Mouse (Mus musculus) heart, embryonic 11.5 days (tissue): ENCODE measurements around the gene Nav3. TPM values are rescaled to one million over a fixed set of nuclear protein-coding genes. Genes with fewer than 3 reads are reported as not detected.
"Not testable (repeated sequence)": the region's sequence is repeated elsewhere in the genome, so short reads cannot be mapped to it uniquely, and the experiment has no call there.

Source experiments
- ATAC-seq: fragments of 200-750 bp; cut with Nextera tagmentation; replicated peaks from 2 replicates; pipeline ENCODE4 v1.8.0; 2017; ENCODE audit warnings: moderate library complexity; ENCODE audit not compliant: insufficient number of reproducible peaks, low FRiP score, low TSS enrichment
- H3K27ac ChIP-seq: fragments of 300-500 bp; sonication (generic); 2 replicates; pipeline ENCODE4 v1.5.1; 2014; ENCODE audit warnings: mild to moderate bottlenecking, low read depth, low read length
- H3K27me3 ChIP-seq: fragments of 300-500 bp; sonication (generic); 2 replicates; pipeline ENCODE4 v1.6.1; 2014; ENCODE audit warnings: mild to moderate bottlenecking, low read length, mixed read lengths; ENCODE audit not compliant: control insufficient read depth, insufficient read depth
- H3K36me3 ChIP-seq: fragments of 300-500 bp; sonication (generic); 2 replicates; pipeline ENCODE4 v1.6.1; 2014; ENCODE audit warnings: mild to moderate bottlenecking, low read length, moderate library complexity, mixed read lengths; ENCODE audit not compliant: control insufficient read depth, insufficient read depth
- H3K4me1 ChIP-seq: fragments of 300-500 bp; sonication (generic); 2 replicates; pipeline ENCODE4 v1.6.1; 2014; ENCODE audit warnings: low read length; ENCODE audit not compliant: control insufficient read depth, insufficient read depth
- H3K4me2 ChIP-seq: fragments of 300-500 bp; sonication (generic); 2 replicates; pipeline ENCODE4 v1.6.1; 2014; ENCODE audit warnings: mild to moderate bottlenecking, moderate library complexity
- H3K4me3 ChIP-seq: fragments of 300-500 bp; sonication (generic); 2 replicates; pipeline ENCODE4 v1.5.1; 2014; ENCODE audit warnings: low read depth, low read length
- H3K9ac ChIP-seq: fragments of 300-500 bp; sonication (generic); 2 replicates; pipeline ENCODE4 v1.6.1; 2014; ENCODE audit warnings: mild to moderate bottlenecking, low read depth, low read length, moderate library complexity
- H3K9me3 ChIP-seq: fragments of 300-500 bp; sonication (generic); replicated peaks from 2 replicates; pipeline ENCODE4 v1.6.1; 2016; ENCODE audit warnings: low read length; ENCODE audit not compliant: control insufficient read depth
- WGBS: fragments of 180-500 bp; shearing (Covaris S2); extraction: QIAGEN DNeasy Blood & Tissue Kit; methylation state at CpG from one replicate; pipeline ENCODE4 v1.1.7; 2014; ENCODE audit not compliant: insufficient replicate concordance; 5-methylcytosine and 5-hydroxymethylcytosine counted together
- polyA plus RNA-seq: library from polyadenylated mRNA; unstranded; fragments of >200 nt; fragmentation: Nextera tagmentation; extraction: Ambion mirVana; gene quantifications from 2 replicates; pipeline ENCODE4 v1.2.1, GENCODE M21; 2014

The Nav3 gene
- polyA plus RNA-seq, 1 experiment from 2014 or later = 1.9 TPM

DNA sequence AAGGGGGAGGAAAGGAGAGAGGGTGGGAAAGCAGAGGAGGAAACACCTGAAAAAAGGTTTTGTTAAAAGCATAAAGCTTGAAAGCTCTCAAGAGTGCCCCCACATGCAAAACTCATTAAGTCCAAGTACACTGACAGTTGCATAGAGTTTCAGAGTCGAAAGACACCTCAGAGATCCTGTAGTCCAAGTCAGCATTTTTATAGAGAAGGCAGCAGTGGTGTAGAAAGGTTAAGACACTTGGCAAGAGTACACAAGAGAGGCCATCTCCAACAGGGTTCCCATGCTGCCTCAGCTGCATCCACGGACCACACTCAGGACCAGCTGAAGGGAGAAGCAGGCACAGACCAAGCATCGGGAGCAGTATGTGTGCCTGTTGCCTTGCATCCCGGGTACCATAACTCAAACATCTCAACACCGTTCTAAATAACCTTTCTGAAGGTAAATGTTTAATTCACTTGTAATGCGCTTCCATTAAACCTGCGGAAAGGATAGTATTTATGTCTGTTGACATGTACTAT lies 421.4 kb downstream of the Nav3 start:
- Histone ChIP-seq H3K4me3 (no peak overlapping the region), H3K9ac (no peak overlapping the region), H3K9me3 (no peaks in the 10 kb centered on the region), H3K36me3 (no peaks in the 10 kb centered on the region), H3K4me2 (no peak overlapping the region), H3K27me3 (no peaks in the 10 kb centered on the region), H3K27ac (no peak overlapping the region), H3K4me1 (no peaks in the 10 kb centered on the region)
- 84% methylated on average over 7 of the region's 7 CpGs for WGBS
- ATAC-seq = no peak

DNA sequence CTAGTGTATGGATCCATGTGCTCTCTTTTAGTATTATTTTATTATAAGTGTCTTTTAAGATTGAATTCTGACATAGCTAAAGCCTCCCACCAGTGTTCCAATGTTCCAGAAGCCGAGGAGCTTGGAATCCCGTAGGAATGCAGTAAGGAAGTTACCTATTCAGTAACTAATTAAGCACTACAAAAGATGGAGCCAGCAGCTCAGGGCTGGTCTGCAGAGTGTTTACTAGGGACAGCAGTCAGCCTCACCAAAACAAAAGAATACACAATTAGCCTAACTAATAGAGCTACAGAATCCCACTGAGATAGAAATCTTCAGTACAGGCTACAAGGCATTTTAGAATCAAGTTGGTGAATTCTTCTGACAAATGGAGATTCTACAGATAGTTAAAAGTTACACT lies 431.1 kb downstream of the Nav3 start:
- H3K4me2 ChIP-seq, H3K4me3 ChIP-seq, H3K4me1 ChIP-seq, H3K9me3 ChIP-seq, H3K27me3 ChIP-seq, ATAC-seq, H3K27ac ChIP-seq, H3K36me3 ChIP-seq, H3K9ac ChIP-seq: not testable (repeated sequence)
- WGBS = 71% methylated on average over 2 of the region's 2 CpGs

DNA sequence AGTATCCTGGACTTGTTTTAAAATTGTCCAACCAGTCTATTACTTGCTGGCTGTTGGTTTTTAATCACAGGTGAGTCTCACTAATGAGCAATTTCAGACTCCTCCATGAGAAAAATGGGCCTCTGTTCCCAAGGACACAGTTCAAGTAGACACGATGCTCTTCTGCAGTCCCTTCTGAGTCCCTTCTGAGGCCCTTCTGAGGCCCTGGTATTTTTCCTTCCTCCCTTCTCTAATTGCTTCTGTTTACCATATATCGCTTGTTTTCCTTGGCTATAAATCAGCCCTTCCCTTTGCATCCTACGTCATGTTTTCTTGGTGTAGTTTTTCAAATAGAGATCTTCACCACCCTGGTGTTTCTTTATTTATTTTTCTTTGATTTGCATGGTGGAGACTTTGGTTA lies 433.9 kb downstream of the Nav3 start:
- H3K9me3 ChIP-seq = no peaks in the 10 kb centered on the region
- no peaks in the 10 kb centered on the region for H3K36me3 ChIP-seq
- H3K4me3 ChIP-seq = no peak overlapping the region
- H3K27me3 ChIP-seq = no peaks in the 10 kb centered on the region
- 71% methylated on average over 3 of the region's 3 CpGs for WGBS
- no peak for ATAC-seq
- H3K4me1 ChIP-seq = no peaks in the 10 kb centered on the region
- no peak overlapping the region for H3K27ac ChIP-seq
- no peak overlapping the region for H3K9ac ChIP-seq
- no peak overlapping the region for H3K4me2 ChIP-seq

DNA sequence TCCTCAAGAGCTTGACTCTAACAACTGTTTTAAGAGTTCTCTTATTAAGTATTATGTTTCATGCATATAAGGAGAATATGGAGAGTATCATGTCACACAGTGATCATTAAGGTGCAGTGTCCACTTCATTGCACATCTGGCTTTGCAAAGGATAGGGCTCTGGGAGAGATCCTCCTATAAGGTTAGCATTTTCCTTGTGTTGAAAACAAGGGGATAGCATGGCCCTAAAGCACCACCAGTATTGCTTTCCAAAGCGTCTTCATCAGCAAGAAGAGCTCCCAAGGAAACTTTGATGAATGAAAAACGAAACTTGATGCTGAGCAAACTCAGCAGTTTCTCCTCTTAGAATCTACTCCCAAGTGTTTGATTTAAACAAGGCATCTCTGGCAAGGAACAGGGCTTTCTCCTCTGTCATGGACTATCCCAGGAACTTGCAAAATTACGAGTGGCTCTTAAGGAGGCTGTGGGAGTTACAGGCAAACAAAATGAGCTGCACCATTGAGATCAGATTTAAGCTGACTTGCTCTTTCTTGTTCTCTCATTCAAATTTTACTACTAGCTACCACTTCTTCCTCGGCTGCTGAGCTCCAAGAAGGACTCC lies 436.6 kb downstream of the Nav3 start:
- Histone ChIP-seq H3K9me3 (no peaks in the 10 kb centered on the region), H3K27me3 (no peaks in the 10 kb centered on the region), H3K36me3 (no peaks in the 10 kb centered on the region), H3K4me2 (no peak overlapping the region), H3K4me3 (no peak overlapping the region), H3K9ac (no peak overlapping the region), H3K4me1 (no peaks in the 10 kb centered on the region), H3K27ac (no peak overlapping the region)
- 57% methylated on average over 4 of the region's 4 CpGs for WGBS
- no peak for ATAC-seq

DNA sequence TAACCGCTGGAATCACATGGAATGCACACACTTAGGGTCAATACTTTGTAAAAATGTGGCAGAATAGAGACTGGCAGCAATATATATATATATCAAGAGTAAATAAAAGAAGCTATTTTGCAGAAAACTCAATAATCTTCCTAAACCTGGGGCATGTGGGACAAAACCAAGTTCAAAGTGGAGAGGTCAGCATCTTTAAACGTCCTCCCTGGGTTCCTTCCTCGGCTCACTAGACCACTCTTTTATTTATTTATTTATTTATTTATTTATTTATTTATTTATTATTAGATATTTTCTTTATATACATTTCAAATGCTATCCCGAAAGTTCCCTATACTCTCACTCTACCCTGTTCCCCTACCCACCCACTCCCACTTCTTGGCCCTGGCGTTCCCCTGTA lies 454.7 kb downstream of the Nav3 start:
- not testable (repeated sequence) for H3K9me3 ChIP-seq, H3K36me3 ChIP-seq, ATAC-seq, H3K9ac ChIP-seq, H3K4me1 ChIP-seq, H3K4me3 ChIP-seq, H3K4me2 ChIP-seq, H3K27me3 ChIP-seq, H3K27ac ChIP-seq
- 76% methylated on average over 5 of the region's 5 CpGs for WGBS

DNA sequence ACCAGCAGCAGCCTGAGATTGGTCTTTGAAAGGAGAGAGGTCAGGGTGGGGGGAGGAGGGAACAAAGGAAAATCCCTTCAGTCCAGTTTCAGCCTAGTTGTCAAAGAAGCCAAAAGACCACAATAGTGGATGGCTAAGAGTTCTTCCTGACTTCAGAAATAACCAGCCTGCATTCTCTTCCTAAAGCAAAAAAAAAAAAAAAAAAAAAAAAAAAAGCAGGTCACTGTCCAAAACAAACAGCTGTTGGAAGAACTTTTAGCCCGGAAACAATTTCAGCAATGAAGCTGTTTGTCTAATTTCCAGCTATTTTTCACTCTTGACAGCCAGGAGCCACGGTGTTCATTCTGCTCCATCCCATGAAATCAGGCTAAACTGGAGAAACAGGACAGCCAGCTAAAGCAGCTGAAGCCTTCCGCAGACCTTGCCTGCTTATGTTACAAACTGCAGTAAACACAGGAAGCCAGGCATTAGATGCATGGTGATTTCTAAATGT lies 455.2 kb downstream of the Nav3 start:
- Histone ChIP-seq H3K4me2 (no peak overlapping the region), H3K4me1 (no peaks in the 10 kb centered on the region), H3K9me3 (no peaks in the 10 kb centered on the region), H3K9ac (no peak overlapping the region), H3K27me3 (no peaks in the 10 kb centered on the region), H3K36me3 (no peaks in the 10 kb centered on the region), H3K4me3 (no peak overlapping the region), H3K27ac (no peak overlapping the region)
- 58% methylated on average over 3 of the region's 3 CpGs for WGBS
- ATAC-seq = no peak

DNA sequence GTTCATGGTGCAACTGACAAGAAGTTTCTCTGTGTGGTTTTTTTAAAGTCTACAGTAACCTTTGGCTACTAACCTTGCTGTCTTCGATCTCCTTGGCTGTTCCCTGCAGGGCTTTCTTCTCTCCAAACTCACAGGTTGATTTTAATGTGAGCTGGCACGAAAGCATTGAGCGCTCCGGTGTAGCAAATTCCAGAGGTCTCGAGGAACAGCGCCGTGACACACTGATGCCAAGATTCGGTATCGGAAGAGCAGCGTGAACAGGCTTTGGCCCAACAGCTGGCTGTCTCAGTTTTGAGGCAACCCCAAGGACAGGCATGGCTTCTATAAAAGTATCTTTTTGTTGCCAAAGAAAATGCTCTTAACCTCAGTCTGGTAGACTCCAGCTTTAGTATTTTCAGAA lies 456.1 kb downstream of the Nav3 start:
- Histone ChIP-seq H3K4me3 (no peak overlapping the region), H3K36me3 (no peaks in the 10 kb centered on the region), H3K9me3 (no peaks in the 10 kb centered on the region), H3K9ac (no peak overlapping the region), H3K27me3 (no peaks in the 10 kb centered on the region), H3K4me1 (no peaks in the 10 kb centered on the region), H3K4me2 (no peak overlapping the region), H3K27ac (no peak overlapping the region)
- ATAC-seq = no peak
- 82% methylated on average over 10 of the region's 10 CpGs for WGBS

DNA sequence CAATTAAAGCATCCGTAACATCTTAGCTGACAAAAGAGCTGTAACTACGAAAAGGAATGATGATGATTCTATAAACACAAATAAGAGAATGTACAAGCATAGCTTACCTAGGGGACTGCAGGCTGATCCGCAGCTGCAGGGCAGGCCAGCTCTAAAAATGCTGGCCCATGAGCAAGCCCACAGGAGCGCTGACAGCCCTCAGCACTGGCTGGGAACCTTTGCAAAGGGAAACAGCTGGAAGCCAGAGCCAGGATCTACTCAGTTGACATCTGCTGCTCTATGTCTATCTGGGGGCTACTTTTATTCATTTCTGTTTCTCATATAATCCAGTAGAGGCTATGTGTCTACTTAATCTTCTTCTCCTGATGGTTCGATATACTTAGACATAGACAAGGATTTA lies 461.7 kb downstream of the Nav3 start:
- Histone ChIP-seq H3K27me3 (no peaks in the 10 kb centered on the region), H3K4me2 (no peak overlapping the region), H3K9me3 (no peaks in the 10 kb centered on the region), H3K36me3 (no peaks in the 10 kb centered on the region), H3K27ac (no peak overlapping the region), H3K4me1 (no peaks in the 10 kb centered on the region), H3K4me3 (no peak overlapping the region), H3K9ac (no peak overlapping the region)
- 74% methylated on average over 5 of the region's 5 CpGs for WGBS
- no peak for ATAC-seq

DNA sequence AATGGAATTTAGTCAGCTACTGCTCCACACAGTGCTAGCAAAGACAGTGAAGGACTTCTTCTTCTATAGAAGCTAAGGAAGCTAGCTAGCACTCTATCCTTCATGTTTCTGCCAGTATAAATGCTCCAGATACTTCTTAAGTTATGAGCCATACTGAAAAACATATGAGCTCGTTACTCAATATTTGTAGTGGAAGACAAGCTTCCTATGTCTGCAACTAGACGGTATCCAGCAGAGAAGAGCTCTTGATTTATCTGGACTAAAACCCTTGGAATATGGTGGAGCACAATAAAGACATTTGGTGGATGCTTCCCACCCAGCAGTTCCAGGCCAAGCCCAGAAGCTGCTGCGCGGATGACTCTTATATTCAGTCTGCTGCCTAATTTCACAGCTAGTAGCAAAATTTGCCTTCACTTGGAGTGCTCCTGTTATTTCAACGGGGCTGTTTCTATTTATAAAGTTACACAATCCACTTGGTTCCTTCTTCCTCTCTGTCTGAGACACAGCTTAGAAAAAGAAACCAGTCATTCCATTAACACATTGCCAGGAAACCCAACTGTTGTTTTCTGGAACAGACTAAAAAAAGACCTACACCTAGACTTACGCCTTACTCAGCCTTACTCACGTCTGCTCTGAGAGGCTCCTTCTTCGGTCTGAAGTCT lies 470.0 kb downstream of the Nav3 start:
- Histone ChIP-seq H3K9ac (no peak overlapping the region), H3K4me3 (no peak overlapping the region), H3K4me2 (no peak overlapping the region), H3K27me3 (no peaks in the 10 kb centered on the region), H3K36me3 (no peaks in the 10 kb centered on the region), H3K27ac (no peak overlapping the region), H3K9me3 (no peaks in the 10 kb centered on the region), H3K4me1 (no peaks in the 10 kb centered on the region; the same call in 1 of the 2 replicates)
- WGBS = 68% methylated on average over 8 of the region's 8 CpGs
- ATAC-seq = no peak
